Mouse (Mus musculus) neural tube, embryonic 12.5 days (tissue): ENCODE measurements around the gene Pcca. TPM values are rescaled to one million over a fixed set of nuclear protein-coding genes. Genes with fewer than 3 reads are reported as not detected.

ENCODE experiments used
- ATAC-seq: fragments of 200-750 bp; cut with Nextera tagmentation; 2 replicates; pipeline ENCODE4 v1.8.0; 2017; ENCODE audit warnings: low read depth, mild to moderate bottlenecking, moderate TSS enrichment, moderate library complexity; ENCODE audit not compliant: low FRiP score
- H3K27ac ChIP-seq: fragments of 300-500 bp; sonication (generic); 2 replicates; pipeline ENCODE4 v1.5.1; 2016
- H3K27me3 ChIP-seq: fragments of 300-500 bp; sonication (generic); replicated peaks from 2 replicates; pipeline ENCODE4 v1.6.1; 2016; ENCODE audit warnings: mild to moderate bottlenecking
- H3K36me3 ChIP-seq: fragments of 300-500 bp; sonication (generic); 2 replicates; pipeline ENCODE4 v1.6.1; 2016; ENCODE audit warnings: mild to moderate bottlenecking
- H3K4me1 ChIP-seq: fragments of 300-500 bp; sonication (generic); 2 replicates; pipeline ENCODE4 v1.6.1; 2016
- H3K4me2 ChIP-seq: fragments of 300-500 bp; sonication (generic); replicated peaks from 2 replicates; pipeline ENCODE4 v1.6.1; 2016; ENCODE audit warnings: mild to moderate bottlenecking
- H3K4me3 ChIP-seq: fragments of 300-500 bp; sonication (generic); 2 replicates; pipeline ENCODE4 v1.5.1; 2016
- H3K9ac ChIP-seq: fragments of 300-500 bp; sonication (generic); 2 replicates; pipeline ENCODE4 v1.6.1; 2016; ENCODE audit warnings: mild to moderate bottlenecking
- H3K9me3 ChIP-seq: fragments of 300-500 bp; sonication (generic); 2 replicates; pipeline ENCODE4 v1.6.1; 2016; ENCODE audit warnings: mild to moderate bottlenecking
- WGBS: fragments of 180-500 bp; shearing (Covaris S2); methylation state at CpG from one replicate; pipeline ENCODE4 v1.1.7; 2016; 5-methylcytosine and 5-hydroxymethylcytosine counted together
- polyA plus RNA-seq: library from polyadenylated mRNA; unstranded; fragments of >200 nt; fragmentation: Nextera tagmentation; extraction: Ambion mirVana; gene quantifications from 2 replicates; pipeline ENCODE4 v1.2.1, GENCODE M21; 2016

Gene Pcca
- polyA plus RNA-seq, 1 experiment from 2014 or later, result 35.0 TPM

DNA sequence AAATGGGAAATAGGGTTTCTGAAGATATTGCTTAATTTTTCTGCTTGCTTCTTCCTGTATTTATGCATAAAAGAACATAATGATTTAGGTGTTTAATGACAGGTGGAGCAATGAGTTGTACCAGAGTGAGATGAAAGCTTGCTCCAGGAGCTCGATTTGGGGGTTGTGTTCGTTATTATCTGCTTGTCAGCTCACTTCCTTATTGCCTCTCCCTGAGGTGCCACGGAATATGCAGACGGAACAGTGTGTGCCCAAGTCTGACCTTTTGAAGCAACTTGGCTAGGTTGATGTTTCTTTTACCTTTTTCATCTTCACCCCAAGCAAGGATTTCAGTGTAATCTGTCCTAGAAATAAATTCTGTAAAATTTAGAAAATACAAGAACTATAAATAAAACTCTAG lies 187.6 kb downstream of the Pcca start:
- ATAC-seq, result no peak; the same call in 1 of the 2 replicates
- Histone ChIP-seq H3K4me3 (no peak overlapping the region), H3K9ac (no peak overlapping the region), H3K27me3 (no peaks in the 10 kb centered on the region), H3K36me3 (no peaks in the 10 kb centered on the region), H3K4me2 (no peak overlapping the region), H3K4me1 (peaks cover 14% of the 10 kb centered on the region; the same call in 1 of the 2 replicates), H3K9me3 (no peaks in the 10 kb centered on the region), H3K27ac (no peak overlapping the region)
- whole genome bisulfite sequencing, result 21% methylated on average over 4 of the region's 4 CpGs

GRCm38 (mm10) chr14:122726456-122726855 lies 192.3 kb downstream of the Pcca start:
- H3K36me3 ChIP-seq, result no peaks in the 10 kb centered on the region
- no peaks in the 10 kb centered on the region for H3K4me1 ChIP-seq
- no peak overlapping the region for H3K4me2 ChIP-seq
- no peak overlapping the region for H3K9ac ChIP-seq
- H3K27me3 ChIP-seq, result no peaks in the 10 kb centered on the region
- WGBS, result 97% methylated on average over 1 of the region's 1 CpGs
- H3K9me3 ChIP-seq, result no peaks in the 10 kb centered on the region
- no peak for ATAC-seq
- no peak overlapping the region for H3K4me3 ChIP-seq
- no peak overlapping the region for H3K27ac ChIP-seq

DNA sequence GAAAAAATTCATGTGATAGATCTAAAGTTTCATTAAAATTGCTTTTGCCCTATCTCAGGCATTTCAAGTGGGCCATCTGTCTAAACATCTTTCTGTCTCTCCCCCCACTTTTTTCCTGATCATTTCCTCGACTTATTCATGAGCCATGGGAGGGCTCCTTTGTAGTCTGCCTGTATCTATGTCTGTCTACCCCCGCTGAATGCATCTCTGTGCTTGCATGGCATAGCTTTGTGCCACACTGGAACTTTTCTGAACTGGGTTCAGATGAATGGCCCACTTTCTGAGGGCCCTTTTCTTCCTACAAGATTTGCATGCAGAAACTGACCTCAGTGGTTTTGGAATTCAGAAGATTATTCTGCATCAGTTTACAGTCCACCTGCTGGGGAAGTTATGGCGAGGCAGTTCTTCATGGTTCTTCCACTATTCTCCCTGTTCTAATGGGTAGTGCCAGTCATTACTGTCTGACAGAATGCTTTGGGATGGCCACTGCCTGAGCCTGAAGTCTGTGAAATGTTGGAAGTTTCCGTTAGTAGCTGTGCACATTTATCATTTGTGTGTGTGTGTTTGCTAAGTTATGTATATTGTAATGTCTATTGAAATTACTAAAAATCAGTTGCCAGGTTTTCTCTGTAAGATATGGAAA lies 195.4 kb downstream of the Pcca start:
- Histone ChIP-seq H3K27me3 (no peaks in the 10 kb centered on the region), H3K4me2 (no peak overlapping the region), H3K9me3 (no peaks in the 10 kb centered on the region), H3K27ac (no peak overlapping the region), H3K4me1 (no peaks in the 10 kb centered on the region), H3K36me3 (no peaks in the 10 kb centered on the region), H3K4me3 (no peak overlapping the region), H3K9ac (no peak overlapping the region)
- ATAC-seq, result no peak
- WGBS, result 35% methylated on average over 4 of the region's 4 CpGs

DNA sequence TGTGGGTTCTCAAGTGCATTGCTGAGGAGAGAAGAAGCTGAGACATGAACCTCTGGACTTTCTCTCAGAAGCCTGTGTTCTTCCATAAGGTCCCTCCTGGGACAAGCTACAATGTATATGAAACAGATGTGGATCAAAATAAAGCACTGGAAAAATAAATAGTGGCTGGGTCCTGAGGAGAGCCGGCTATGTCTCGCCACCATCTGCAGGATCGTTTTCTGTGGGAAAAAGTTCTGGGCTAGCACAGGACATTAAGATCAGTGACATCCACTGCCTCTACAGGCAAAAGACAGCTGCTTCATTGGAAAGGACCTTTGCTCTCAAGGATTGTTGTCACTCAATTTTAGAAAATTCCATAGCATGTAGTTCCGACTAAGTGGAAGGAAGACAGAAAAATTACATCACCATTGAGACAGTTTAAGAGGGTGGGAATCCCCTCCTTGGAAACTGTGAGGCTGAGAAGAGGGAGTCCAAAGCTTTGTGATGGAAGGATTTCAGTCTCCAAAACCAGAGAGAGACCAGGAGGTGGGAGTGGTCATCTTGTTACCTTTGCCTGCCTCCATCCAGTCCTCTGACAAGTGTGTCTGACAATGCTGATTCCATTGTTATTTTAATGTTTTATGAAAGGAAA lies 196.9 kb downstream of the Pcca start:
- H3K36me3 ChIP-seq, result no peaks in the 10 kb centered on the region
- H3K4me2 ChIP-seq, result no peak overlapping the region
- H3K27me3 ChIP-seq, result no peaks in the 10 kb centered on the region
- H3K4me1 ChIP-seq, result no peaks in the 10 kb centered on the region
- no peak overlapping the region for H3K9ac ChIP-seq
- H3K9me3 ChIP-seq, result no peaks in the 10 kb centered on the region
- H3K27ac ChIP-seq, result no peak overlapping the region
- 71% methylated on average over 4 of the region's 4 CpGs for WGBS
- no peak overlapping the region for H3K4me3 ChIP-seq
- no peak for ATAC-seq

DNA sequence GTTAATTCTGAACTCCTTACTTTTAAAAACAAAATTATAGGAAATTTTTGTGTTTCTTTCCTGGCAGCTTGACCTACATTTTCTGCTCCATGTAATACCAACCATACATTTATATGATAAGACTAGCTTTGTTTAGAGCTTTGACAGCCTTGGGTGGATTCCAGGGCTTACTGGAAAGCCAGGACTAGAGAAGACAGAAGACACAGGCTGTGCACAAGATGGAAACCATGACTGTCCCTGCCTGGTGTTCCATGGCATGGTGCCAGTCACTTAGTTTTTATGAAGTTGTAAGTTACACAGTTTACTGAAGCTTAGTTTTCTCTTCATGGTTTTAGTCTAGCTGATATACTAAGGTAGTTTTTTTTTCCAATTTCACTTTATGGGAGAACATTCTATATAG lies 202.7 kb downstream of the Pcca start:
- ATAC-seq, result no peak
- no peak overlapping the region for H3K27ac ChIP-seq

DNA sequence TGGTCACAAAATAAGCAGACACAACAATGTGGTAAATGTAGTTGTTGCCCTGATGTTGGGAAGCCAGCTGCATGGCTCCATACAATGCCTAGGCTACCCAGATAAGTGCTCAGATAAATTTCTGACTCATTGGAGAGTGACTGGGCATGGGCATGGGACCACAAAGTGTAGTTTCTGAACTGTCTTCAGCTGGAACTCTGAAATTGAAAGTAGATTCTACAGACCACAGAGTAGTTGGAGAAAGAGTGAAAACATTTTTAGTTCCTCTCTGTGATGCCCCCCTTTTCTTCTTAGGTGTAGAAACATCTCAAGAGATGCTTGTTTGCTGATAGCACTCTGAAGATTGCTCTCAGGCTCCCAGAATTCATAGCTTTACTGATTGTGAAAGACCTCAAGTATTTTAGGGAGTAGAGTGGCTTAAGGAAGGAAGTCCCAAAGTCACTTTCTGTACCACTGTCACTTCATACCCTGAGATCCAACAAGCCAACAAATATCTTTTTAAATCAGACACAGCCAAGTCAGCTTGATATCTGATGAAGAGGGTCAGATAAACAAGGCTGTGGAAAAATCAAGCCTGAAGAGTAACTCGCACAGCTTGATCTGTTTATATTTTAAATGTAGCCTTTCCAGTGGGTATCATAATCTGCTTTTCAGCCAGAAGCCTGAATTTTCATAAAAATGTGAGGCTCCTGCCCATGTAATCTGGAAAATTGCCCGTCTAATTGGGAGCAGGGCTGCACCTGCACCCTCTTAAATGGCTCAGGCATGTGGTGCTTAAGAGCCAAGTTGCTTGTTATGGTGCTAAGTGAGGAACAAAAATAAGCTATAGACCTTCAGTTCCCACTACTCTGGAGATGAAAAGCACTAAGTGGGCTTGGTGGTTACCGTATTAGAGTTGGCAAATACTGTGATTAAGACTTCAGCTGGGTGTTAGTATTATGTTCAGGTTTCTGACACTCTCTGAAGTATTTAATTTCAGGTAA lies 214.0 kb downstream of the Pcca start:
- no peak for ATAC-seq
- no peak overlapping the region for H3K27ac ChIP-seq
- H3K9me3 ChIP-seq, result no peaks in the 10 kb centered on the region; the same call in 1 of the 2 replicates
- 80% methylated on average over 3 of the region's 3 CpGs for WGBS
- no peak overlapping the region for H3K9ac ChIP-seq
- no peak overlapping the region for H3K4me2 ChIP-seq
- H3K4me1 ChIP-seq, result no peaks in the 10 kb centered on the region
- no peaks in the 10 kb centered on the region for H3K36me3 ChIP-seq
- H3K4me3 ChIP-seq, result no peak overlapping the region
- no peaks in the 10 kb centered on the region for H3K27me3 ChIP-seq

More for the DNA sequence above, 202.7 kb downstream of the Pcca start:
- Histone ChIP-seq H3K9ac (no peak overlapping the region), H3K4me1 (no peaks in the 10 kb centered on the region), H3K36me3 (no peaks in the 10 kb centered on the region), H3K27me3 (no peaks in the 10 kb centered on the region), H3K9me3 (no peaks in the 10 kb centered on the region), H3K4me2 (no peak overlapping the region), H3K4me3 (no peak overlapping the region)

GRCm38 (mm10) chr14:122751552-122751951 lies 217.4 kb downstream of the Pcca start:
- no peak overlapping the region for H3K27ac ChIP-seq
- no peak overlapping the region for H3K4me2 ChIP-seq
- no peak overlapping the region for H3K4me3 ChIP-seq
- H3K9me3 ChIP-seq, result no peaks in the 10 kb centered on the region; the same call in 1 of the 2 replicates
- no peaks in the 10 kb centered on the region for H3K4me1 ChIP-seq
- 92% methylated on average over 1 of the region's 1 CpGs for WGBS
- no peaks in the 10 kb centered on the region for H3K36me3 ChIP-seq
- ATAC-seq, result no peak
- no peak overlapping the region for H3K9ac ChIP-seq
- H3K27me3 ChIP-seq, result no peaks in the 10 kb centered on the region

DNA sequence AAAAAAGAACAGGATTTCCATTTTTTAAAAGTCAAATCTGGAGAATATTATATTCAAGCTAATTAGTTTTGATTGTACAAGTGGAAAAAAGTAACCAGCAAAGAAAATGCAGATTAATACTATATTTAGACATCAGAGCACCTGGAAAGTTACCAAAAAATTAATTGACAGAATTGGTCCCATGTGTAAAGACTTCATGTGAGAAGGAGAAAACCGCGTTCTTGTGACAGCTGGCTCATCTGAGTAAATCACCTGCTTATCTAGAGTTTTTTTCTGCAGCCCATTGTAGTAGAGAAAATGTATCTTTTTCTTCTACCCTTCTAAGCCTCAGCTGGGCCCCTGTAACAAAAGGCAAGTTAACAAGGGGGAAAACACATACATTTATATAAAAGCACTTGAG lies 219.2 kb downstream of the Pcca start:
- Histone ChIP-seq H3K4me3 (no peak overlapping the region), H3K4me2 (no peak overlapping the region), H3K9ac (no peak overlapping the region), H3K27ac (no peak overlapping the region), H3K9me3 (no peaks in the 10 kb centered on the region; the same call in 1 of the 2 replicates), H3K36me3 (no peaks in the 10 kb centered on the region), H3K4me1 (no peaks in the 10 kb centered on the region), H3K27me3 (no peaks in the 10 kb centered on the region)
- ATAC-seq, result no peak
- 32% methylated on average over 2 of the region's 2 CpGs for WGBS

DNA sequence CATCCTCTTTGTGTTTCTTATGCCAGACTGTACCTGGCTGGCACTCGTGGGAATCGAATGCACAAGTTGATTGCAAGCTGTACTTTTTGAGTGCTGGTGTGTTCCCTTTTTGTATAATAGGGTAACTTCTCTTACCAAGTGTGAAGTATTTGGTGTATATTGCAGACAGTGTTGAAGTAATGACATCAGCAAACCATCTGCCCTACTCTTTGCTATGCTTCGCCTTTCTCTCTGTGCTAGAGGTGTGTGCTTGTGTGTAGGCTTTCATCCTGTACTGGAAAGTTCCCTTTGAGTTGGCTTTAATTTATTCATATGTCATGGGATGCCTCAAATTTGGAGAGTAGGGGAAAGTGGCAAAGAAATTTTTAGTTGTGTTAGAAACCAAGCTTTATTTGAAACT lies 220.2 kb downstream of the Pcca start:
- WGBS, result 92% methylated on average over 3 of the region's 3 CpGs
- Histone ChIP-seq H3K27me3 (no peaks in the 10 kb centered on the region), H3K36me3 (no peaks in the 10 kb centered on the region), H3K9ac (no peak overlapping the region), H3K9me3 (no peaks in the 10 kb centered on the region; the same call in 1 of the 2 replicates), H3K4me3 (no peak overlapping the region), H3K4me2 (no peak overlapping the region), H3K4me1 (no peaks in the 10 kb centered on the region), H3K27ac (no peak overlapping the region)
- ATAC-seq, result no peak

GRCm38 (mm10) chr14:122755559-122755958 lies 221.4 kb downstream of the Pcca start:
- H3K4me3 ChIP-seq, result no peak overlapping the region
- H3K4me1 ChIP-seq, result no peaks in the 10 kb centered on the region
- WGBS, result 70% methylated on average over 13 of the region's 13 CpGs
- no peak for ATAC-seq
- H3K27me3 ChIP-seq, result no peaks in the 10 kb centered on the region
- H3K4me2 ChIP-seq, result no peak overlapping the region
- no peak overlapping the region for H3K27ac ChIP-seq
- H3K36me3 ChIP-seq, result no peaks in the 10 kb centered on the region
- no peaks in the 10 kb centered on the region; the same call in 1 of the 2 replicates for H3K9me3 ChIP-seq
- no peak overlapping the region for H3K9ac ChIP-seq

DNA sequence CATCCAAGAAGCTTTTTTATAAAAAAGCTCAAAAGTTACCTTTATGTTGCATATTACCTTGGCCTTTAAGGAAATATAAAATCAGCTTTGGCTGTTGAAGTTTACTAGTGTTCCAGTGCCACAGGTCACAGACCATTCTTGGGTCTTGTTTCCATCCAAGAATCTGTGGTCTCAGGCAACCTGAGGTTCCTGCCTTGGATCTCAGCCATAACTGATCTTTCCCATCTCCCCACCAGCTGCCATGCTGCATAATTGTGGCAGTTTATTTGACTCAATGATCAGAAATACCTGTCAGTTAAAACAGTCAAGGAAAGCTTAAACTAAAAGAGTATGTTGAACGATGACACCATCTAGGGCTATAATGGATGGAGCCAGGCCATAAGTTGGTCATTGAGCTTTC lies 222.5 kb downstream of the Pcca start:
- no peak overlapping the region for H3K27ac ChIP-seq
- no peak overlapping the region for H3K4me3 ChIP-seq
- WGBS, result 91% methylated on average over 1 of the region's 1 CpGs
- H3K9me3 ChIP-seq, result no peaks in the 10 kb centered on the region
- no peaks in the 10 kb centered on the region for H3K4me1 ChIP-seq
- no peak overlapping the region for H3K4me2 ChIP-seq
- H3K9ac ChIP-seq, result no peak overlapping the region
- H3K36me3 ChIP-seq, result no peaks in the 10 kb centered on the region
- ATAC-seq, result no peak
- no peaks in the 10 kb centered on the region for H3K27me3 ChIP-seq

DNA sequence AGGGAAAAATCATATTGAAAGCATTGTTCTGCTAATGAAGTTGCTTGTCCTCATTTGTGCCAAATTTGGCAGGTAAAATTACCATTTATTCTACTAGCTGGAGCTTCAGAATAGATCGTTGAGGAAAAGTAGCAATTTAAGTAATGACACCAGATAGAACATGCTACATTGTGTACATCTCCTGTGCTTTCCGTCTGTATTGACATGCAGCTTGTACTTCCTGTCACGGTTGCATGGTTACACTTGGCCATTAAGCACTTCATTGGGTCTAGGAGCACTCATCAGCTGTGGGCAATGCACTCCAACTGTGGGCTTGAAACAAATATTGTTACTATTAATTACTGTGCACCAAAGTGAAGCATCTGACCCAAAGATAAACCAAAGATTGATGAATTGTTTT lies 225.8 kb downstream of the Pcca start:
- Histone ChIP-seq H3K27ac (no peak overlapping the region), H3K27me3 (no peaks in the 10 kb centered on the region), H3K4me1 (no peaks in the 10 kb centered on the region), H3K9ac (no peak overlapping the region), H3K4me2 (no peak overlapping the region), H3K36me3 (no peaks in the 10 kb centered on the region), H3K4me3 (no peak overlapping the region), H3K9me3 (no peaks in the 10 kb centered on the region)
- 72% methylated on average over 3 of the region's 3 CpGs for WGBS
- ATAC-seq, result no peak
